Mouse (Mus musculus) stomach, embryonic 16.5 days (tissue): ENCODE data around the gene Glul. TPM values are rescaled to one million over a fixed set of nuclear protein-coding genes. Genes with fewer than 3 reads are reported as not detected.

Source experiments
- ATAC-seq: fragments of 200-750 bp; cut with Nextera tagmentation; 2 replicates; pipeline ENCODE4 v1.8.0; 2017; ENCODE audit warnings: moderate number of reproducible peaks, moderate TSS enrichment; ENCODE audit not compliant: insufficient read depth, low FRiP score
- H3K27ac ChIP-seq: fragments of 300-500 bp; sonication (generic); 2 replicates; pipeline ENCODE4 v1.5.1; 2014; ENCODE audit warnings: low read length
- H3K27me3 ChIP-seq: fragments of 300-500 bp; sonication (generic); 2 replicates; pipeline ENCODE4 v1.6.1; 2014; ENCODE audit warnings: low read length, control low read depth, mixed read lengths; ENCODE audit not compliant: control insufficient read depth, insufficient read depth
- H3K36me3 ChIP-seq: fragments of 300-500 bp; sonication (generic); 2 replicates; pipeline ENCODE4 v1.6.1; 2014; ENCODE audit warnings: low read length; ENCODE audit not compliant: control insufficient read depth, insufficient read depth
- H3K4me1 ChIP-seq: fragments of 300-500 bp; sonication (generic); 2 replicates; pipeline ENCODE4 v1.6.1; 2014; ENCODE audit warnings: low read length, control low read depth, mixed read lengths; ENCODE audit not compliant: control insufficient read depth, insufficient read depth
- H3K4me2 ChIP-seq: fragments of 300-500 bp; sonication (generic); 2 replicates; pipeline ENCODE4 v1.6.1; 2014; ENCODE audit warnings: low read depth, low read length, mixed read lengths
- H3K4me3 ChIP-seq: fragments of 300-500 bp; sonication (generic); replicated peaks from 2 replicates; pipeline ENCODE4 v1.5.1; 2014; ENCODE audit warnings: mild to moderate bottlenecking, low read length
- H3K9ac ChIP-seq: fragments of 300-500 bp; sonication (generic); 2 replicates; pipeline ENCODE4 v1.6.1; 2014; ENCODE audit warnings: low read length
- H3K9me3 ChIP-seq: fragments of 300-500 bp; sonication (generic); replicated peaks from 2 replicates; pipeline ENCODE4 v1.6.1; 2016; ENCODE audit warnings: low read length, control low read depth; ENCODE audit not compliant: control insufficient read depth
- WGBS: fragments of 180-500 bp; shearing (Covaris S2); extraction: QIAGEN DNeasy Blood & Tissue Kit; methylation state at CpG from one replicate; pipeline ENCODE4 v1.1.7; 2014; 5-methylcytosine and 5-hydroxymethylcytosine counted together
- microRNA-seq: library from miRNA; unstranded; fragments of <30 nt; microRNA quantifications from one replicate; pipeline ENCODE4, GENCODE M21; 2016
- polyA plus RNA-seq: library from polyadenylated mRNA; unstranded; fragments of >200 nt; fragmentation: Nextera tagmentation; extraction: Ambion mirVana; gene quantifications from 2 replicates; pipeline ENCODE4 v1.2.1, GENCODE M21; 2015

Gene Glul
- polyA plus RNA-seq, 1 experiment from 2014 or later = 141 TPM

DNA sequence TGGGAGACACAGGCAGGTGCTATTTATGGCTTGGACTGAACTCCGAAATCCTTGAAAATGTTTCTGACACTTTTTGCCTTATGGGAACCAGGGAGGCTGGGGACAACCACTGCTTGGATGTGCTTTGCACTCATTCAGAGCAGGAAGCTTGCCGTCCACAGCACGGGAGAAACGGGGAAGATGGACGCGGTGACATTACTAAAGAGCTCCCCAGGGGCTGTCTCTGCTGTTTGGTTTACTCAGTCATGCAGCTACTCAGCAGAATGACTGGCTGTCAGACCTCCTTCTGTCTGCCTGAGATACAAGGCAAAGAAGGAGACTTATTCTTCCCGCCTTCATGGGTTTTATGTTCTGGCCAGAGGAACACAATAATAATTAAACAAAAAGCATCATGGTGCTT, 47.2 kb downstream of the Glul start:
- H3K4me3 ChIP-seq = no peak overlapping the region
- WGBS = 58% methylated on average over 7 of the region's 7 CpGs
- no peaks in the 10 kb centered on the region for H3K36me3 ChIP-seq
- H3K9me3 ChIP-seq = no peaks in the 10 kb centered on the region
- H3K27ac ChIP-seq = no peak overlapping the region
- H3K9ac ChIP-seq = no peak overlapping the region
- no peaks in the 10 kb centered on the region for H3K4me1 ChIP-seq
- no peak for ATAC-seq
- no peak overlapping the region for H3K4me2 ChIP-seq
- H3K27me3 ChIP-seq = no peaks in the 10 kb centered on the region

DNA sequence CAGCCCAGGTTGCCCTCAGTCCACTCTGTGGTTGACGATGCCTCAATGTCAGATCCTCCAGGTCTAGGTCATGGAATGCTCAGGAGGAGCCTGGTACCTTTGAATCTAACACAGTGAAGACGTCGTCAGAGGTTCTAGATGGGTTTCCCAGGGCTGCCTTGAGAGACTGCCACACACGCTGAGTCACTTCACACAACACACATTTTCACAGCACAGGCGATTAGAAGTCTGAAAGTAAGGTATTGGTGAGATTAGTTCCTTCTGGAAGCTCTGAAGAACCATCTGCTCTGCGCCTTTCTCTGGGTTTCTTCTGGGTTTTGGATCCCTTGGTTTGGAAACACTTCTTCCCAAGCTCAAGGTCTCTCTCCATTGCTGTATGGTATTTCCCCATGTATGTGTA, 48.1 kb downstream of the Glul start:
- Histone ChIP-seq H3K27me3 (no peaks in the 10 kb centered on the region), H3K27ac (no peak overlapping the region), H3K9me3 (no peaks in the 10 kb centered on the region), H3K4me2 (no peak overlapping the region), H3K4me3 (no peak overlapping the region), H3K9ac (no peak overlapping the region), H3K4me1 (no peaks in the 10 kb centered on the region), H3K36me3 (no peaks in the 10 kb centered on the region)
- ATAC-seq = no peak
- 87% methylated on average over 6 of the region's 6 CpGs for WGBS

DNA sequence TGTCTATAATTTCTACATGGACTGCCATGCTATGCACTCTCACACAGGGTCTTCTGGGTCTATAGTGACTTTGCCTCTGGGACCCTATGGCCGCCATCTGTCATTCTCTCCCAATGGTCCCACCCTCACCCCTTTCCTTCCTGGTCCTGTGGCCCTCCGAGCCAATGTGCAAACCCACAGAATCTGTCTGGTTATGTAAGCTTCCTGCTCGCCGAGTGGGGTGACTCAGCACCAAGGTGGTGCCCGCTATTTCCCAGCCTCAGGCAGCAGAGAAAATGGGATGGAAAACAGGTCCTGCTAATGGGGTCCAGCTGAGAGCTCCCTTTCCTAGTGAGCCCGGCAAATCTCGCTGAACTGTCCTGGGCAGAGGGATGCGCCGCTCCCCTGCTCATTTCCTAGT, 53.5 kb downstream of the Glul start:
- Histone ChIP-seq H3K4me3 (no peak overlapping the region), H3K27ac (no peak overlapping the region), H3K27me3 (no peaks in the 10 kb centered on the region), H3K9ac (no peak overlapping the region), H3K9me3 (no peaks in the 10 kb centered on the region), H3K36me3 (no peaks in the 10 kb centered on the region), H3K4me1 (no peaks in the 10 kb centered on the region), H3K4me2 (no peak overlapping the region)
- WGBS = 77% methylated on average over 9 of the region's 9 CpGs
- no peak for ATAC-seq

DNA sequence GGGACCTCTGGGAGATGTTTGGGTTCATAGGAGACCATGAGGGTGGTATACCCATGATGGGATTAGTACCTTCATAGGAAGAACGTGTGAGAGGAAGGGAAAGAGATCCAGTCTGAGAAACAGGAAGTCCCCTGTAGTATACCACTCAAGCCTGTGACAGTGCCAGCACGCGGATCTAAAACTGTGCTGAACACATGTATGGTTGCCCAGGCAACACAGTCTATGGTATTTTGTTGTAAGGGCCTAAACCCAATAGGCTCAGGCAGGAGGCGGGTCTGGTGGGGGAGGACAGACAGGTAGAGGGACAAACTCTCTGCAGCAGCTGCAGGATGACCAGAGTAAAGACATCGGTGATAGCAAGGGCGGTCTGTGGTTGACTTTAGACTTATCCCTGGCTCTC, 54.1 kb downstream of the Glul start:
- no peaks in the 10 kb centered on the region for H3K27me3 ChIP-seq
- no peak overlapping the region for H3K4me3 ChIP-seq
- no peak overlapping the region for H3K9ac ChIP-seq
- H3K4me1 ChIP-seq = no peaks in the 10 kb centered on the region
- no peaks in the 10 kb centered on the region for H3K36me3 ChIP-seq
- no peak for ATAC-seq
- WGBS = 78% methylated on average over 6 of the region's 6 CpGs
- no peak overlapping the region for H3K4me2 ChIP-seq
- no peak overlapping the region for H3K27ac ChIP-seq
- H3K9me3 ChIP-seq = no peaks in the 10 kb centered on the region

DNA sequence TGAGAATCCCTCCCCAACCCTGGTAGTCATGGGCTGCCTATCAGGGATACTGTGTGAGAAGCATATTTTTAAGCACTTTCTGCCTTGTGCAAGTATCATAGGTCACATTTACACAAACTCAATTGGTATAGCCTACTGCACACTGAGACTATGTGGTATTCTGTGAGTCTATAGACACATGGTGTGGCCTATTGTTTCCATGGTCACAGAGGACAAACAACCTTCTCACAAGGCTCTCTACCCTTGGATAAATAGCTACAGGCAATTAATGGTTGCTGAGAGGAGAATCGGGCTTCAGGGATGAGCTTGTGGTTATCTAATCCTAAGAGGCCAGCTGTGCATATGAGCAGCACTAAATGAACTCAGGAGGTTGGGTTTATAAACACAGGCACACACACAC, 58.1 kb downstream of the Glul start:
- Histone ChIP-seq H3K9ac (no peak overlapping the region), H3K4me3 (no peak overlapping the region), H3K9me3 (no peaks in the 10 kb centered on the region), H3K27me3 (no peaks in the 10 kb centered on the region), H3K36me3 (no peaks in the 10 kb centered on the region), H3K27ac (no peak overlapping the region), H3K4me2 (no peak overlapping the region), H3K4me1 (no peaks in the 10 kb centered on the region)
- peak; percentile 81; the same call in 1 of the 2 replicates for ATAC-seq
- 38% methylated on average over 1 of the region's 1 CpGs for WGBS

Small RNAs within 50 kb of the gene (microRNA-seq; reads per million reads assigned to microRNA genes)
- 13.1 reads per million, percentile 34 among the genes with 10 or more reads in this experiment for gene Mir8114

Other genes with a start within 250 kb of the Glul start
- 0.32 and 0.50 TPM in 2 replicates for gene Rgs8, start 246.9 kb upstream of the Glul start, polyA plus RNA-seq
- gene Rgs16, start 159.6 kb upstream of the Glul start, polyA plus RNA-seq = 4.3 and 5.0 TPM in 2 replicates
- 13.7 TPM in 2 replicates for gene Rnasel, start 150.5 kb upstream of the Glul start, polyA plus RNA-seq
- 0.10 and 0.12 TPM in 2 replicates for gene Rgsl1, start 55.8 kb upstream of the Glul start, polyA plus RNA-seq
- gene Teddm1b, start 25.6 kb upstream of the Glul start, polyA plus RNA-seq = 0.10 and 0.14 TPM in 2 replicates
- gene Teddm1a, start 8.2 kb upstream of the Glul start, polyA plus RNA-seq = not detected in 2 replicates
- 0.54 and 0.98 TPM in 2 replicates for gene Teddm2, start 284 bp downstream of the Glul start, polyA plus RNA-seq